Mouse (Mus musculus): ENCODE measurements at regions not wholly inside any gene's neighbourhood (a gene's known extent, or its start where the extent isn't known, plus 50 kb on each side); places are given as distances from the start of the nearest gene placed in this dataset.

DNA sequence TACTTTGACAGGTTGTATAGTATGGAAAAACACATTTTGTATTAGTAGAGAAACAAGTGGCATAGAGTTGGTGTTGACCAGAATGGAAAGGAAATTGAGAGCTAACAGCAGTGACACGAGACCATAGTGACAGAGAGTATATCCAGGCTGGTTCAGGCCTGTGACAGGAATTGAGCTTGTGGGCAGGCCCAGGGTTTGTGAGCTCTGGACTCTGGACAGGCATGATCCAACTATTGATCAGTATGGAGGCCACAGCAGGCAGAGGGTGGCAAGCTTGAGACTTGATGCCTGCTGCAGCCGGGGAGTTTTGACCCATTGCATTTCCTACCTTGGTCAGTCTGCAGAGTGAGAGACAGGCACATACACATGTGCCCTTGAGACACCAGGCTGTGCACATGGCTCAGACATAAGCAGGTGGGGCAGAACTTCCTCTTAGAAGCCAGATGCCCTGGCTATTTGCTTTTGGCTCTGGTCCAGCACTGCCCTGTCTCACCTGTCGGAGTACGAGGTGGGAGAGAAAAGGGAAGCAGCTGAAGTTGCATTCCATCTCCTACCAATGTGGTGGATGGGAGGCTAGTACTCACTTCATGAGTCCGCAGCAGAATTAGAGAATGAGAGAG is 1006.2 kb upstream of the Cdh20 start:
- Histone ChIP-seq H3K4me3 (no peak overlapping the region), H3K27ac (no peak overlapping the region)
- no peak for TF ChIP-seq CTCF (IDR thresholded peaks at IDR 0.05)
- intact Hi-C loops (cut with DNase I), result no loop called here
- DNase-seq, result no peak

- DNase-seq, result no peak
- Histone ChIP-seq H3K27ac (no peak overlapping the region), H3K4me3 (no peak overlapping the region)
- no peak for TF ChIP-seq CTCF (IDR thresholded peaks at IDR 0.05)
- intact Hi-C loops (cut with DNase I), result no loop called here
Observed at GRCm38 (mm10) chr1:103762745-103763144, 1005.6 kb upstream of the Cdh20 start.

DNA sequence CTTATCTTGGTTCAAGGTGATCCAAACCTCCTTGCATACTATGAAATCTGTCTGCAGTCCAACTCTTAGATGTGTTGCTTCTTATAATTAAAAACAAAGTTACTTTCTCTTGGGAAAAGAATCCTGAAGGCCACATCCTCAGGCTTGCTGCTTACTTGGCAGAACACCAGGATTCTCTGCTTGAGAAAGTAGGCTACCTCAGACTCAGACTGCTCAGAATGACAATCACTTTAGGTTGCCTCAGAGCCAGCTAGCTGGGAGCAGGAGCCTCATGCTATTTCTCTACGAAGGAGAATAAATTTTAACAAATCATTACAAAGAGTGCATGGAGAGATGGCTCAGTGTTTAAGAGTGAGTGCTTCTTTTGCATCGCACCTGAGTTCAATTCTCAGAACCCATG is 1001.0 kb upstream of the Cdh20 start:
- DNase-seq, result no peak
- intact Hi-C loops (cut with DNase I), result no loop called here
- no peak overlapping the region for H3K4me3 ChIP-seq
- no peak for TF ChIP-seq CTCF (IDR thresholded peaks at IDR 0.05)
- no peak overlapping the region for H3K27ac ChIP-seq

GRCm38 (mm10) chr1:103784692-103785091 is 983.6 kb upstream of the Cdh20 start:
- no peak overlapping the region for H3K4me3 ChIP-seq
- no peak overlapping the region for H3K27ac ChIP-seq
- no peak for DNase-seq
- intact Hi-C loops (cut with DNase I), result no loop called here
- no peak for TF ChIP-seq CTCF (IDR thresholded peaks at IDR 0.05)

DNA sequence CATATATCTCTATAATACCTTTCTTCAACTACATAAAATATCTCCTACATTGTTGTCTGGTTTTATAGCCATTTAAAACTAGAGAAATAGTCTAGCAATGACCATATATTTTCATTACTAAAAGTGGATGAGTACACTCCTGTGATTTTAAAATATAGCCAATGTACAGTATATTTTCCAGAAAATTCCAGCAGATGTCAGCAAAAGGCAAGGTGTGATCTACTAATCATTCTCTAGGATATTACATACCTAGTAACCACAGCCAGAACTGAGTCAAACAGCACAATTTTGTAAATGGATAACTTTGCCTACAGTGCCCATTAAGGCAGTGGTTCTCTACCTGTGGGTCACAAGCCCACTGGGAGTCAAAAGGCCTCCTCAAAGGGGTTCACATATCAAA is 972.0 kb upstream of the Cdh20 start:
- intact Hi-C loops (cut with DNase I), result no loop called here
- TF ChIP-seq CTCF (IDR thresholded peaks at IDR 0.05), result no peak

DNA sequence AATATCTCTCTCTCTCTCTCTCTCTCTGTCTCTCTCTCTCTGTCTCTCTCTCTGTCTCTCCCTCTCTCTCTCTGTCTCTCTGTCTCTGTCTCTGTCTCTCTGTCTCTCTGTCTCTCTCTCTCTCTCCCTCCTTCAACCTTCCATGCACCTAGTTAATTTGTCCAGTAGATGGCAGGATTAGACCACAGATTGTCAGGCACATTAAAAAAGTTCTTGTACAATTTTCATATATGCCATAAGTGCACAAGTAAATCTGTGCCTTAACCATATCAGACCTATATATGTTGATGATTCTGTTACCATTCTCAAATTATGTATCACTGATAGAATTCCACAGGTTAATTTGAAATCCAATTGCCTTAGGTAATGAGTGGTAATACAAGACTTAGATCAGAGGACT is 969.0 kb upstream of the Cdh20 start:
- no peak overlapping the region for H3K27ac ChIP-seq
- no peak overlapping the region for H3K4me3 ChIP-seq
- intact Hi-C loops (cut with DNase I), result no loop called here
- TF ChIP-seq CTCF (IDR thresholded peaks at IDR 0.05), result peak; percentile 27; the same call in 1 of the 2 replicates
- no peak for DNase-seq

More for the DNA sequence above, 972.0 kb upstream of the Cdh20 start:
- Histone ChIP-seq H3K27ac (no peak overlapping the region), H3K4me3 (no peak overlapping the region)
- no peak for DNase-seq

DNA sequence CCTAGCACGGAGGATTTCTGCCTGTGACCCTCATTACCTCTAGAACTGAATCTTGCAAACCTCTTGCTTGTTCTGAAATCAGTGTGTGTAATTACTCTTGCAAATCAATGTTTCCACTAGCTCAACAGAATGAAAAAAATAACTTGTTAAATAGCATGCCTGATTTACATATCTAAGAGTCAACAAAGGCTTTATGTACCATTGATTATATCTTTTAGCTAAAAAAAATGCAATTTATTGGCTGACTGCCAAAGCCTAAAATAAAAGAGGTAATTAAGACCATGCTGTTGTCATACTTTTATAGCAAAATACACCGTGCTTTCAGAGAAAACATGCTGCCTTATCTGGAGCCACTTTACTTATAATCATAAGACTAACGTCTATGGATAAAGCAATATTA is 950.4 kb upstream of the Cdh20 start:
- TF ChIP-seq CTCF (IDR thresholded peaks at IDR 0.05), result no peak
- H3K4me3 ChIP-seq, result no peak overlapping the region
- no peak for DNase-seq
- intact Hi-C loops (cut with DNase I), result no loop called here
- H3K27ac ChIP-seq, result no peak overlapping the region

Measured in gastrocnemius, adult 2 months (tissue).